Mouse (Mus musculus): ENCODE measurements around the gene Pth2. TPM values are rescaled to one million over a fixed set of nuclear protein-coding genes. Genes with fewer than 3 reads are reported as not detected.

Gene Pth2
- polyA plus RNA-seq, 1 experiment from 2014 or later = not detected

- Histone ChIP-seq H3K36me3 (no peaks in the 10 kb centered on the region), H3K4me2 (peak overlapping the region; percentile 30), H3K4me1 (replicated peaks) (peaks cover 16% of the 10 kb centered on the region), H3K9ac (replicated peaks) (no peak overlapping the region), H3K4me3 (replicated peaks) (peak overlapping the region; percentile 17), H3K27ac (no peak overlapping the region), H3K9me3 (peaks cover 21% of the 10 kb centered on the region), H3K27me3 (peaks cover 97% of the 10 kb centered on the region)
- no peak for ATAC-seq (ENCODE audit: insufficient number of reproducible peaks, insufficient read depth, low FRiP score, low TSS enrichment, low read depth)
- 4% methylated on average over 28 of the region's 29 CpGs for WGBS
These were observed 6.1 kb upstream of the Pth2 start for GRCm38 (mm10) chr7:45174567-45175280.

- peak overlapping the region; percentile 29; the same call in 1 of the 2 replicates for H3K4me3 ChIP-seq (replicated peaks)
- peaks cover 14% of the 10 kb centered on the region for H3K9me3 ChIP-seq
- H3K27ac ChIP-seq = no peak overlapping the region
- no peak overlapping the region for H3K4me2 ChIP-seq
- ATAC-seq (ENCODE audit: insufficient number of reproducible peaks, insufficient read depth, low FRiP score, low TSS enrichment, low read depth) = no peak
- WGBS = 4% methylated on average over 13 of the region's 13 CpGs
- peaks cover 16% of the 10 kb centered on the region for H3K4me1 ChIP-seq (replicated peaks)
- no peaks in the 10 kb centered on the region for H3K36me3 ChIP-seq
- H3K27me3 ChIP-seq = peaks cover 97% of the 10 kb centered on the region
- H3K9ac ChIP-seq (replicated peaks) = 0 out of 2 replicates have a peak overlapping the region, but pooled peaks have one; percentile 37
These were observed 5.4 kb upstream of the Pth2 start for GRCm38 (mm10) chr7:45175398-45175797.

GRCm38 (mm10) chr7:45175929-45176328 is 4.9 kb upstream of the Pth2 start:
- Histone ChIP-seq H3K4me3 (replicated peaks) (peak overlapping the region; percentile 29), H3K4me2 (peak overlapping the region; percentile 47)
- 1% methylated on average over 23 of the region's 23 CpGs for WGBS

GRCm38 (mm10) chr7:45176356-45176755 is 4.4 kb upstream of the Pth2 start:
- H3K27ac ChIP-seq = no peak overlapping the region
- H3K36me3 ChIP-seq = no peaks in the 10 kb centered on the region
- H3K4me3 ChIP-seq (replicated peaks) = peak overlapping the region; percentile 29
- 3% methylated on average over 30 of the region's 31 CpGs for WGBS
- H3K27me3 ChIP-seq = peaks cover 97% of the 10 kb centered on the region
- ATAC-seq (ENCODE audit: insufficient number of reproducible peaks, insufficient read depth, low FRiP score, low TSS enrichment, low read depth) = no peak
- peak overlapping the region; percentile 37; the same call in 1 of the 2 replicates for H3K9ac ChIP-seq (replicated peaks)
- peak overlapping the region; percentile 47 for H3K4me2 ChIP-seq
- peaks cover 6% of the 10 kb centered on the region for H3K9me3 ChIP-seq
- H3K4me1 ChIP-seq (replicated peaks) = peaks cover 19% of the 10 kb centered on the region

More at GRCm38 (mm10) chr7:45175929-45176328, 4.9 kb upstream of the Pth2 start:
- H3K27me3 ChIP-seq = peaks cover 97% of the 10 kb centered on the region
- H3K36me3 ChIP-seq = no peaks in the 10 kb centered on the region
- H3K27ac ChIP-seq = no peak overlapping the region
- peak overlapping the region; percentile 37; the same call in 1 of the 2 replicates for H3K9ac ChIP-seq (replicated peaks)
- peaks cover 16% of the 10 kb centered on the region for H3K4me1 ChIP-seq (replicated peaks)
- H3K9me3 ChIP-seq = peaks cover 9% of the 10 kb centered on the region
- no peak for ATAC-seq (ENCODE audit: insufficient number of reproducible peaks, insufficient read depth, low FRiP score, low TSS enrichment, low read depth)

- H3K27me3 ChIP-seq = peaks cover 98% of the 10 kb centered on the region
- WGBS = 22% methylated on average over 7 of the region's 7 CpGs
- H3K27ac ChIP-seq = no peak overlapping the region
- H3K36me3 ChIP-seq = no peaks in the 10 kb centered on the region
- no peak for ATAC-seq (ENCODE audit: insufficient number of reproducible peaks, insufficient read depth, low FRiP score, low TSS enrichment, low read depth)
- H3K9ac ChIP-seq (replicated peaks) = no peak overlapping the region
- no peak overlapping the region for H3K4me2 ChIP-seq
- H3K9me3 ChIP-seq = no peaks in the 10 kb centered on the region; the same call in 1 of the 2 replicates
- H3K4me3 ChIP-seq (replicated peaks) = no peak overlapping the region
- H3K4me1 ChIP-seq (replicated peaks) = peaks cover 28% of the 10 kb centered on the region
These were observed 2.2 kb upstream of the Pth2 start for GRCm38 (mm10) chr7:45178550-45178949.

- Histone ChIP-seq H3K4me3 (replicated peaks) (no peak within 1 kb of the TSS), H3K4me1 (replicated peaks) (peaks cover 27% of the 10 kb centered on the region), H3K4me2 (no peak within 1 kb of the TSS), H3K27me3 (peaks cover 100% of the 10 kb centered on the region), H3K36me3 (no peaks in the 10 kb centered on the region), H3K9me3 (no peaks in the 10 kb centered on the region; the same call in 1 of the 2 replicates), H3K27ac (no peak within 1 kb of the TSS), H3K9ac (replicated peaks) (no peak within 1 kb of the TSS)
- no peak for ATAC-seq (ENCODE audit: insufficient number of reproducible peaks, insufficient read depth, low FRiP score, low TSS enrichment, low read depth)
- WGBS = 27% methylated on average over 7 of the region's 7 CpGs
These were observed 1.3 kb upstream of the Pth2 start, which contains the start of gene Gfy for GRCm38 (mm10) chr7:45179469-45179868. Gene Gfy (minus strand): TSS chr7:45179569.

- Histone ChIP-seq H3K36me3 (no peaks in the 10 kb centered on the region), H3K27ac (no peak overlapping the region), H3K4me3 (replicated peaks) (peak overlapping the region; percentile 19; the same call in 1 of the 2 replicates), H3K9me3 (no peaks in the 10 kb centered on the region; the same call in 1 of the 2 replicates), H3K4me2 (peak overlapping the region; percentile 23; the same call in 1 of the 2 replicates), H3K27me3 (peaks cover 99% of the 10 kb centered on the region), H3K4me1 (replicated peaks) (peaks cover 22% of the 10 kb centered on the region), H3K9ac (replicated peaks) (no peak overlapping the region)
- 3% methylated on average over 35 of the region's 35 CpGs for WGBS
- no peak for ATAC-seq (ENCODE audit: insufficient number of reproducible peaks, insufficient read depth, low FRiP score, low TSS enrichment, low read depth)
These were observed 745 bp downstream of the Pth2 start for GRCm38 (mm10) chr7:45181540-45181939.

GRCm38 (mm10) chr7:45182199-45182601 is 1.4 kb downstream of the Pth2 start:
- whole genome bisulfite sequencing = under 1% methylated on average over 34 of the region's 34 CpGs
- Histone ChIP-seq H3K9me3 (no peaks in the 10 kb centered on the region; the same call in 1 of the 2 replicates), H3K9ac (replicated peaks) (peak overlapping the region; percentile 52; the same call in 1 of the 2 replicates), H3K27me3 (peaks cover 99% of the 10 kb centered on the region), H3K4me1 (replicated peaks) (peaks cover 23% of the 10 kb centered on the region), H3K27ac (no peak overlapping the region), H3K4me2 (peak overlapping the region; percentile 56), H3K4me3 (replicated peaks) (peak overlapping the region; percentile 25), H3K36me3 (no peaks in the 10 kb centered on the region)
- peak; percentile 89 for ATAC-seq (ENCODE audit: insufficient number of reproducible peaks, insufficient read depth, low FRiP score, low TSS enrichment, low read depth)

GRCm38 (mm10) chr7:45182606-45183005 is 1.8 kb downstream of the Pth2 start:
- no peaks in the 10 kb centered on the region for H3K36me3 ChIP-seq
- H3K4me1 ChIP-seq (replicated peaks) = peaks cover 23% of the 10 kb centered on the region
- H3K9me3 ChIP-seq = no peaks in the 10 kb centered on the region; the same call in 1 of the 2 replicates
- peak overlapping the region; percentile 25 for H3K4me3 ChIP-seq (replicated peaks)
- ATAC-seq (ENCODE audit: insufficient number of reproducible peaks, insufficient read depth, low FRiP score, low TSS enrichment, low read depth) = peak; percentile 30; the same call in 1 of the 2 replicates
- peak overlapping the region; percentile 56 for H3K4me2 ChIP-seq
- WGBS = 20% methylated on average over 11 of the region's 11 CpGs
- H3K27ac ChIP-seq = no peak overlapping the region
- peak overlapping the region; percentile 52 for H3K9ac ChIP-seq (replicated peaks)
- H3K27me3 ChIP-seq = peaks cover 97% of the 10 kb centered on the region

GRCm38 (mm10) chr7:45183672-45184071 is 2.9 kb downstream of the Pth2 start:
- WGBS = 63% methylated on average over 7 of the region's 7 CpGs
- H3K9ac ChIP-seq (replicated peaks) = no peak overlapping the region
- peaks cover 23% of the 10 kb centered on the region for H3K4me1 ChIP-seq (replicated peaks)
- H3K36me3 ChIP-seq = no peaks in the 10 kb centered on the region
- no peaks in the 10 kb centered on the region; the same call in 1 of the 2 replicates for H3K9me3 ChIP-seq
- H3K27me3 ChIP-seq = peaks cover 97% of the 10 kb centered on the region
- H3K4me2 ChIP-seq = no peak overlapping the region
- no peak overlapping the region for H3K27ac ChIP-seq
- no peak overlapping the region for H3K4me3 ChIP-seq (replicated peaks)
- ATAC-seq (ENCODE audit: insufficient number of reproducible peaks, insufficient read depth, low FRiP score, low TSS enrichment, low read depth) = no peak

GRCm38 (mm10) chr7:45185921-45186320 is 5.1 kb downstream of the Pth2 start:
- Histone ChIP-seq H3K4me3 (replicated peaks) (no peak overlapping the region), H3K27me3 (peaks cover 90% of the 10 kb centered on the region), H3K36me3 (no peaks in the 10 kb centered on the region), H3K9ac (replicated peaks) (no peak overlapping the region), H3K4me1 (replicated peaks) (peaks cover 23% of the 10 kb centered on the region), H3K4me2 (no peak overlapping the region), H3K27ac (no peak overlapping the region), H3K9me3 (no peaks in the 10 kb centered on the region; the same call in 1 of the 2 replicates)
- WGBS = 46% methylated on average over 7 of the region's 7 CpGs
- ATAC-seq (ENCODE audit: insufficient number of reproducible peaks, insufficient read depth, low FRiP score, low TSS enrichment, low read depth) = no peak

Measured in limb, embryonic 12.5 days (tissue).